Mouse (Mus musculus) hindlimb bud, embryonic 11.5 days (tissue): ENCODE results near the gene Parg.
"Not testable (repeated sequence)": the region's sequence is repeated elsewhere in the genome, so short reads cannot be mapped to it uniquely, and the experiment has no call there.

Experiments
- DNase-seq: peaks from one replicate; pipeline ENCODE4 v3.0.0-alpha.2; 2012; ENCODE audit warnings: low read depth, low spot score; ENCODE audit errors: extremely low spot score

The Parg gene

GRCm38 (mm10) chr14:32179393-32180195 is 22.2 kb upstream of the Parg start:
- no peak for DNase-seq

DNA sequence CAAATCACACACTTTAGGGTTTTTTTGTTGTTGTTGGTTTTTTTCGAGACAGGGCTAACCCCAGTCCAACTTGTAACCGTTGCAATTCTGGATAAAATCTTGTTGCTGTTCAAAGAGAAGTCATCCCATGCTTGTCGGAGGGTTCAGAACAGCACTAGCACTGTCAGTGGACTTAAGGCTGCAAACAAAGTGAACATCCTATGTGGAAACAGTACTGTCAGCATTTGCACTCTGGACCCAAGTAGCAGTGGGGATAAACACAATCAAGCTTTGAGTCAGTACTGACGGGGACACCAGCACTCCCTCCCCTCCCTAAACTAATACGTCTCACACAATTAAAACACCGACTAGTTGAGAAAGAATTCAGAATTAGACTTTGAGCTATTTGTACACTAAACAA is 20.9 kb upstream of the Parg start:
- DNase-seq, result no peak

GRCm38 (mm10) chr14:32183846-32184245 is 17.9 kb upstream of the Parg start:
- DNase-seq, result no peak

DNA sequence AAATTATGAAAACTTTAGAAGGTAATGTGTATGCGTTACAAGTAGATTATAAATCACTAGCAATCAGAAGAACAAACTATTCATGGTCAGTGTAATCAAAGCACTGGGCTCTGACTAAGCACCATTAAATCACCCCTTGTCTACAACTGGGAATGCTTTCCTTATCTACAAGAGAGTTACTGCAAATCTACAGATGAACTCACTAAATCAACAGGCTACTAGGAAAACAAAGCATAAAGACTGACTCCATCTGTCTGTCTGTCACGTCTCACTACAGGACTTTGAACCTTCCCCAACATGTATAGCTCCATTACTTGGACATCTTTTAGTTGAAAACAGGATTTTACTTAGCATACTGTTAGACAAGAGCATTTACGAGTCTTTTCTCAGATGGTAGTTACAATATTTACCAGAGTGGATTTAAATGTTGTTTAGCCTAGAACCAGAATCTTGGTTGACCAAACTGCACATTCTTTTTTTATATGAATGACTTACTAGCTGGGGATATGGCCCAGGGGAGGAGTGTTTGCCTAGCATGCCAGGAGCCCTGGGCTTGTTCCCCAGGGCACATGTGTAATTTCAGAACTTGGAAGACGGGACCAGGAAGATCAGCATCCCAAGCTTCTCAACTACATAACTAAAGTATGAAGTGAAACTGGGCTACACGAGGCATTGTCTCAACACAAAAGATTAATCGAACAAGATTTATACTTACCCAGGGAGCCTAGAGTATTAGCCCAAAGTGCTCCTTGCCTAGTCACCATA is 10.9 kb upstream of the Parg start:
- no peak for DNase-seq

DNA sequence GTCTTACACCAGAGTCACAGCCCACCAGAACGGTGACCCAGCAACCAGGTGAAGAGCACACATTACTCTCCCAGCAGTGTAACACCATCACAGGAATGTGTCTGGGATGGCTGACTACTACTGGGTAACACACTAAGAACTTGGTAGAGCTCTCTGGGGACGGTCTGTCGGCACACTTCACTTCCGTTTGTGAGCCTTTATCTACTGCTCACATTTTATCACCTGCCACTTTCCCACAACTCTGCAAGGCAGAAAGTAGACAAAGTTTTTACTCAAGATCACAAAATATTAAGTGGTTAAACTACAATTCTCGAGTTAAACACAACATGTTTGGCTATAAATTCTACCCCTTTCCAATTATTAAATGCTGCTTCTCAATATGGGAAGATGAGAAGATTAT is 9.8 kb upstream of the Parg start:
- no peak for DNase-seq

GRCm38 (mm10) chr14:32192437-32192836 is 9.3 kb upstream of the Parg start:
- DNase-seq, result no peak

DNA sequence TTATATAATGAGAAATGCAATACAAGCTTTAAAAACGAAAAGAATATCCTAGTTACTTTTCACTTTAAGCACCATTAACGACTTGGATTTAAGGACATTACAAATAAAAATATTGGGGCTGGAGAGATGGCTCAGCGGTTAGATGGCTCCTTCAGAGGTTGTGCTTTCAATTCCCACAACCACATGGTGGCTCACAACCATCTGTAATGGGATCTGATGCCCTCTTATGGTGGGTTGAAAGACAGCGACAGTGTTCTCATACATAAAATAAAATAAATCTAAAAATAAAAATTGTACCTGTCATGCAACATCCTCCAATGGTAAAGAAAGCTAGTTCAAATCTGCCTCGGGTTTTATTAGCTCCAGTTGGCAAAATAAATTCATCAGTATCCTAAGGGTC is 8.2 kb upstream of the Parg start:
- DNase-seq, result not testable (repeated sequence)

DNA sequence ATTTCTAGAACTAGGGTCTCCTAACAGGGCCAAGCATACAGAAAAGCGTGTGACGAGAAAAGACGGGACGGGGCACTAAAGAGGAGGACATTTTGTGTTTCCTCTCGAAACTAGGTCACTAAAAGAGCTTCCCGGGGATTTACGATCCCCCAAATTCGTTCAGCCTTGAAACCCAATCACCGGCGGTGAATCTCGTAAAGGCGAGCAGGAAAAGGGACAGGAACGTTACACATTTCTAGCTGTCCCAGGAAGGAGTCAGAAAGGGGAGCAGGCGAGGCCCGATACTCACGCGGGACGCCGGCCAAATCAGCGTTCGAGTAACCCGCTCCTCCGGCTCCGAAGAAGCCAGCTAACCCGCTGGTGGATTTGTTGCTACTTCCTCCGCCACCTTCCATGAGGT is 395 bp upstream of the Parg start:
- no peak for DNase-seq

DNA sequence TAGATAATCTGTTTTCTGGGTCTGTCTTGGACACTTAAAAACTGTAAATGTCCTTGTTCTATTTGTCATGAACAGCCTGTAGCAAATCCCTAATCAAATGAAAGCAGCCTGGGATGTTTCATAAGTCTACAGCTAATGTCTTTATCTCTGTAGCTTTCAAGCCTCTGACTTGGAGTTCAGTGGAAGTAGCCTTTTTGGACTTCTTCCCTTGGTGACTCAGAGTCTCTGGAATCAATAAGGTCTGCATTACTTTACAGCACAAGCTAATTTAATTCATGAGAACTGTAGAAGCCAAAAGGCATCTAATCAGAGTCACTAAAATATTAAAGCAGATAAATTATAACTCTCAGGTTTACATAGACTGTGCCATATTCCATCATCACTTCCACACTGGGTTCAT is 24.9 kb downstream of the Parg start:
- DNase-seq, result no peak

GRCm38 (mm10) chr14:32228996-32229395 is 27.2 kb downstream of the Parg start:
- DNase-seq, result peak; percentile 10

GRCm38 (mm10) chr14:32242401-32242800 is 40.7 kb downstream of the Parg start:
- DNase-seq, result no peak

DNA sequence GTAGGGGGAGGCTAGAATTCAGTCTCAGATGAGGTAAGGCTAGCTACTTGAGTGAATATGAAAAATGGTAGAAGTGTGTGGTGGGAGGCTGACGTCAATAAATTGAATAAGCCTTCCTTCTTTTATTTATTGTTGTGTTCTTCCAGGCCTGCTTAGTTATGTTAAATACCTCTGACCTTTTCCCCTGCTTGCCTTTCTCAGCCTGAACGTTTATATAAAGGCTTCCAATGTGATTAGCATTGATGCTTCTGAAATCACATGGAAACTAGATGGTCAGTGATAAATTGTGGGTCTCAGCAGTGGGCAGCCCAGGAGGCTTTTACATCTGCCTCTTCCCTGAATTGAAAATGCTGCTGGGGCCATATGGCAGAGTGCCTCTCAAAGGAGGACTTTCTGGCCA is 44.3 kb downstream of the Parg start:
- DNase-seq, result no peak

- DNase-seq, result no peak
Observed at GRCm38 (mm10) chr14:32249616-32250015, 47.9 kb downstream of the Parg start.

DNA sequence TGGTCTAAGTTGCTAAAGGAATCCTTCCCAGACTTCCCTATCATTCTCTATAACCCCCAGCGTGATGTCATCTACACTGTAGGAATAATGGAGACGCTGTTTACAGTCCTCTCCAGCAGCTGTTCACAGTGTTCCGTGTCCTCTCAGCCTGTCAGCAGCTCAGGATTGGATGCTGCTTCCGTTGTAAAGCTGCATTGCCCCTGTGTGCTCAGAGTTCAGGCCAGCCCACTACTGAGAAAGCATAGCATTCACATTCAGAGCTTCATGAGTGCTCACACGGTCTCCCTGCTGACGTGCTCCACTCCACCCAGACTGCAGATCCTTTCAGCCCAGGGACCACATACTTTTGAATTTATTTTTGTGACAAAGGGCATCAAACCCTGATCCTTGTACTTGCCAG is 59.1 kb downstream of the Parg start:
- DNase-seq, result no peak

GRCm38 (mm10) chr14:32261741-32262140 is 60.0 kb downstream of the Parg start:
- DNase-seq, result no peak

GRCm38 (mm10) chr14:32268999-32269398 is 67.2 kb downstream of the Parg start:
- DNase-seq, result no peak

GRCm38 (mm10) chr14:32269589-32269988 is 67.8 kb downstream of the Parg start:
- no peak for DNase-seq

DNA sequence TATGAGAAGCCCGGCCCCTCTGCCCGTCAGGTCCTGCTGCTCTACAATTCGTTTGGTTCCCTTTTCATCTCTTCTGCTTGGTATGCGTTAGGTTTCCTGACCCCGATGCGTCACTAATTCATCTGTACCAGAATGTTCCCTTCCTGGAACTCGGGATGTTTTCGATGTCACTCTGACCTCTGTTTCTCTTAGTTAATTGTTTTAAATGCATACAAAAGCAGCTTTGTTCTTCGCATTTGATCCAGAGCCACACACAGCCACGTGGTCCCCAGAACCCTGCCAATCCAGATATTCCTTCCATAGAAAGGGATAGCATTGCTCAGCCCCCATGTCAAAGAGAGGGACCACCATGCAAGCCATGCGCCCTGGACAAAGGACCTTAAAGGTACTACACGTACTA is 99.9 kb downstream of the Parg start:
- no peak for DNase-seq

DNA sequence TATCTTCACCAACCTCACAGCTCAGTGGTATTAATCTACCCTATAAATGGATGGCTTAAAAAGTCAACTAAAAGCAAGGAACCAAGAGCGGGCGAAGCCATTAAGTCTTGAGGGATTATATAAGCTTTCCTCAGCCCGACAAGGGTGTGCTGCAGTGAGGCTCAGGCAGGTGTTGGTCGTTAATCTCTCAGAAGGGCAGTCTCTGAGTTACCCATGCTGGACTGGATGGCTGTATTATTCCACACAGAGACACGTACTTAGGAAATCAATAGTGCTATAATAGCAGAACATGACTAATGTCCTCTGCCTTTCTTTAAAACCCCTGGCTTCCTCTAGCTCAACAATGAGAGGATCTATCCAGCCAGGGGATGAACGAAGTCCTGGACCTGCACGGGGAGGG is 100.7 kb downstream of the Parg start:
- no peak for DNase-seq

DNA sequence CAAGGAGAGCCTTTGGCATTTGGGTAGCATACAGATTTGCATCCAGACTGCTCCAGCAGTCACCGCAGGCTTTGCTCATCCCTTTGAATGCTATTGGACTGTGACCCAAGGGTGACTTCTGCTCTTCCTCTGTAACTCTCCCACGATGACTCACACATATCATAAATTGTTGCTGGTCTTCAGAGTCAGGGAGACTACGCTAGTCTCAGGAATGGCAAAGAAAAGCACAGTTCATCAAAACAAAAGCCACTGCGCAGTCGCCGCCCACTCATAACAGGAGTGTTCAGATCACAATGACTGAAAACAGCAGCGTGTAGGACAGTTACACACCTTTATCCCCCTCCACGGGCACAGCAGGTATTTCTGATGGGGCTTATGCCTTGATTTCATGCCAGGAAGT is 103.2 kb downstream of the Parg start:
- DNase-seq, result no peak

- DNase-seq, result no peak
Observed at GRCm38 (mm10) chr14:32309876-32310275, 108.1 kb downstream of the Parg start.

GRCm38 (mm10) chr14:32311381-32312035 is 109.8 kb downstream of the Parg start:
- no peak for DNase-seq
